Mouse (Mus musculus): ENCODE data around the gene Nsf. TPM values are rescaled to one million over a fixed set of nuclear protein-coding genes. Genes with fewer than 3 reads are reported as not detected.

The Nsf gene
- total RNA-seq, 1 experiment: 55.0 TPM

DNA sequence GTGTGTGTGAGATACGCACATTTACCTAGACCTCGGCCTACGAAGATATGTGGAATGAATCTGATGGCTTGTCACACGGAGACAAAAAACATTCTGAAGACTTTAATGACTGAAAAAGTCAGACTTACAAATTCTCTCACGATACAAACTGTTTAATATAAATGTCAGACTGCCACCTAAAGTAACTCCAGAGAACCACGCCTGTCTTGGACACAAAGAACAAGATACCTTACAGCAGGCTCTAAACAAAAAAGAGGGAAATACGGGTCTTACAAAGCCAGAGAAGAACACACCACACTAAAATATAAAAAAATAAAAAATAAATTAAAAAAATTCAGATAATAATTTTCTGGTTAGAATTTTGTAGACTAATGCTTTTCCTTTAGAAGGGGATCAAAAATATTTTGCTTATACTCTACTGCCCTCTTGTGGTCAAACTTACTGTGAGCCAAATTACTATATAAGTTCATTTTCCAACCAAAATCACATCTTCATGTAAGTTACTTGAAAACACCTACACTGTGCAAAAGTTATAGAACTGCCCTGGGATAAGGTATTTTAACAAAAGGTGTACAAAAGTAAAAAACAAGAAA lies 42.8 kb downstream of the Nsf start:
- DNase-seq (ENCODE audit: low read depth, low spot score): peak; percentile 43
- no peak overlapping the region for H3K27ac ChIP-seq (ENCODE audit: insufficient read depth, low read depth, low read length, poor library complexity, severe bottlenecking)
- H3K9me3 ChIP-seq (ENCODE audit: control insufficient read depth, insufficient read depth, low read depth, low read length): no peaks in the 10 kb centered on the region
- in situ Hi-C loops (cut with MboI; ENCODE audit: low sequenced_read_pairs in 2 of 2, unreplicated experiment in 2 of 2): loop anchor here (5.0 kb wide), 1 partner anchor 149 kb away; no protein-coding TSS in a partner anchor
- no peak for TF ChIP-seq CHD2 (IDR thresholded peaks at IDR 0.05; ENCODE audit: low read depth, low read length)
- TF ChIP-seq ZC3H11A (IDR thresholded peaks at IDR 0.05; ENCODE audit: borderline replicate concordance, low read depth, low read length): peak; percentile 77; the same call in 1 of the 2 replicates
- TF ChIP-seq MAFK (IDR thresholded peaks at IDR 0.05; ENCODE audit: insufficient read depth, low read depth, low read length): peak; percentile 20; the same call in 1 of the 2 replicates
- no peak overlapping the region for H3K9ac ChIP-seq (ENCODE audit: insufficient read depth, low read depth, low read length, poor library complexity, severe bottlenecking)
- H3K4me1 ChIP-seq (ENCODE audit: control insufficient read depth in 2 of 2, insufficient read depth in 2 of 2, low read length in 2 of 2, poor library complexity in 1 of 2): no peaks in the 10 kb centered on the region
- H3K4me3 ChIP-seq (ENCODE audit: insufficient read depth in 1 of 2, low read depth in 1 of 2, low read length in 2 of 2, poor library complexity in 1 of 2, severe bottlenecking in 1 of 2): no peak overlapping the region
- H3K36me3 ChIP-seq (ENCODE audit: control insufficient read depth, insufficient read depth, low read length, poor library complexity, severe bottlenecking): peaks cover 23% of the 10 kb centered on the region

DNA sequence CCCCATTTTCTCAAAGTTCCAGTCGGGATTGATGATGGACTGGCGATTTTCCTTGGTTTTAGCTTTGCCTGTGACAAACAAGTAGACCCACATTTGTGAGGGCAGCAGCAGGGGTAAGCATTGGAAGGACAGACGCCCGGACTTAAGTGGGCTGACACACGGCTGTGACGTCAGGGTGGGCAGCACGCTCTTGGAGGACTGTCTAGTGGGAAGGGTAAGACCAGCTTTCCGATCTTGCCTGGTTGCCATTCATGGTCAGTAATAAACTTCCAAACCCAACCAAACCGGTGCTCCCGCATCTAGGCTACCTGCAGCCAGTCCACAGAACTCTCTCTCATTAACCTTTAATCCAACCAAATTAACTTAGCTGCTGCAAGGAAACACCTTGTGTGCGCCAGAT lies 43.3 kb downstream of the Nsf start:
- TF ChIP-seq ZC3H11A (IDR thresholded peaks at IDR 0.05; ENCODE audit: borderline replicate concordance, low read depth, low read length) (no peak), CHD2 (IDR thresholded peaks at IDR 0.05; ENCODE audit: low read depth, low read length) (no peak), MAFK (IDR thresholded peaks at IDR 0.05; ENCODE audit: insufficient read depth, low read depth, low read length) (no peak), HCFC1 (IDR thresholded peaks at IDR 0.05; ENCODE audit: borderline replicate concordance, insufficient read depth, low read length) (no peak), ZNF384 (IDR thresholded peaks at IDR 0.05; ENCODE audit: low read depth, low read length) (no peak)
- H3K9ac ChIP-seq (ENCODE audit: insufficient read depth, low read depth, low read length, poor library complexity, severe bottlenecking): no peak overlapping the region
- peaks cover 23% of the 10 kb centered on the region for H3K36me3 ChIP-seq (ENCODE audit: control insufficient read depth, insufficient read depth, low read length, poor library complexity, severe bottlenecking)
- DNase-seq (ENCODE audit: low read depth, low spot score): no peak
- no peaks in the 10 kb centered on the region for H3K4me1 ChIP-seq (ENCODE audit: control insufficient read depth in 2 of 2, insufficient read depth in 2 of 2, low read length in 2 of 2, poor library complexity in 1 of 2)
- H3K27ac ChIP-seq (ENCODE audit: insufficient read depth, low read depth, low read length, poor library complexity, severe bottlenecking): no peak overlapping the region
- H3K9me3 ChIP-seq (ENCODE audit: control insufficient read depth, insufficient read depth, low read depth, low read length): no peaks in the 10 kb centered on the region
- no peak overlapping the region; a peak in 1 of 4 replicates for H3K4me3 ChIP-seq (ENCODE audit: insufficient read depth in 1 of 2, low read depth in 1 of 2, low read length in 2 of 2, poor library complexity in 1 of 2, severe bottlenecking in 1 of 2)
- in situ Hi-C loops (cut with MboI; ENCODE audit: low sequenced_read_pairs in 2 of 2, unreplicated experiment in 2 of 2): loop anchor here (5.0 kb wide), 1 partner anchor 148 kb away; no protein-coding TSS in a partner anchor

DNA sequence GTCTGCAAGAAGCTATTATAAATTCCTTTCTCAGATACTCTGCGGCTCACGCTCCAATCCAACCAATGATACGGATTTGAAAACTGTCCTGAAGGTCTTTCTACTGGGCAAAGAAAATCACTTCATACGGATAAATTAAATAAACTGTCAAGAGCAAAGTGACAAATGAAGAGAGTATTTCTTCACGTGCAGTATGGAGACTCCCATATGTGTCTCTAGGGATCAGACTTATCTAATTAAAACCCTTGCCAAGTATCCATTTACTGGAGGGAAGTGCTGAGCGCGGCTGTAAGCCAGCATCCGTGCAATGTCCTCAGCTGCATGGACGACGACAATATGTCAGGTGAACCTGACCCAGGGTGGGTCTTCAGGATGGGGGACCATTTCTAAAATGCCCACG lies 44.0 kb downstream of the Nsf start:
- no peak for TF ChIP-seq HCFC1 (IDR thresholded peaks at IDR 0.05; ENCODE audit: borderline replicate concordance, insufficient read depth, low read length)
- no peak for TF ChIP-seq MAFK (IDR thresholded peaks at IDR 0.05; ENCODE audit: insufficient read depth, low read depth, low read length)
- TF ChIP-seq ZC3H11A (IDR thresholded peaks at IDR 0.05; ENCODE audit: borderline replicate concordance, low read depth, low read length): no peak
- TF ChIP-seq CHD2 (IDR thresholded peaks at IDR 0.05; ENCODE audit: low read depth, low read length): no peak
- TF ChIP-seq ZNF384 (IDR thresholded peaks at IDR 0.05; ENCODE audit: low read depth, low read length): no peak
- Histone ChIP-seq H3K4me3 (ENCODE audit: insufficient read depth in 1 of 2, low read depth in 1 of 2, low read length in 2 of 2, poor library complexity in 1 of 2, severe bottlenecking in 1 of 2) (no peak overlapping the region), H3K4me1 (ENCODE audit: control insufficient read depth in 2 of 2, insufficient read depth in 2 of 2, low read length in 2 of 2, poor library complexity in 1 of 2) (no peaks in the 10 kb centered on the region), H3K27ac (ENCODE audit: insufficient read depth, low read depth, low read length, poor library complexity, severe bottlenecking) (no peak overlapping the region), H3K9ac (ENCODE audit: insufficient read depth, low read depth, low read length, poor library complexity, severe bottlenecking) (no peak overlapping the region), H3K36me3 (ENCODE audit: control insufficient read depth, insufficient read depth, low read length, poor library complexity, severe bottlenecking) (peaks cover 19% of the 10 kb centered on the region), H3K9me3 (ENCODE audit: control insufficient read depth, insufficient read depth, low read depth, low read length) (no peaks in the 10 kb centered on the region)
- DNase-seq (ENCODE audit: low read depth, low spot score): no peak
- in situ Hi-C loops (cut with MboI; ENCODE audit: low sequenced_read_pairs in 2 of 2, unreplicated experiment in 2 of 2): loop anchor here (5.0 kb wide), 1 partner anchor 148 kb away; no protein-coding TSS in a partner anchor

DNA sequence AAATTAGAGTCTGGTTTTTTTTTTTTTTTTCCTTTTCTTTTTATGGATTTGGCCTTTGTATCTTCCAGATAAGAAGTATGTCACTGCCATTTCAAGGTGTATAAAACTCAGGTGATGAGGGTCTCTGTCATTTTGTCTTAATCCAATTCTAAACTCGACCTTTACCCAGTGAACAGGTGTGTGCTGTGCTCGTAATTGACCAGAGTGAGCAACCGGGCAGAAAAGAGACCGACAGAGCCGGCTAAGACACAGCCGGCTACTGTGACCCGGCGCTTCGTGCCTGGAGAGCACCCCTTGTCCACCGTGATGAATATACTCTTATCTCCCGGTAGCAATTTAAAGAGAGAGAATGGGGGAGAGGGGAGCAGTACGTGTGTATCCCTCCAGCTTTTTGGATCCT lies 44.5 kb downstream of the Nsf start:
- Histone ChIP-seq H3K36me3 (ENCODE audit: control insufficient read depth, insufficient read depth, low read length, poor library complexity, severe bottlenecking) (peaks cover 18% of the 10 kb centered on the region), H3K9me3 (ENCODE audit: control insufficient read depth, insufficient read depth, low read depth, low read length) (no peaks in the 10 kb centered on the region), H3K4me1 (ENCODE audit: control insufficient read depth in 2 of 2, insufficient read depth in 2 of 2, low read length in 2 of 2, poor library complexity in 1 of 2) (no peaks in the 10 kb centered on the region), H3K4me3 (ENCODE audit: insufficient read depth in 1 of 2, low read depth in 1 of 2, low read length in 2 of 2, poor library complexity in 1 of 2, severe bottlenecking in 1 of 2) (no peak overlapping the region), H3K9ac (ENCODE audit: insufficient read depth, low read depth, low read length, poor library complexity, severe bottlenecking) (no peak overlapping the region), H3K27ac (ENCODE audit: insufficient read depth, low read depth, low read length, poor library complexity, severe bottlenecking) (no peak overlapping the region)
- in situ Hi-C loops (cut with MboI; ENCODE audit: low sequenced_read_pairs in 2 of 2, unreplicated experiment in 2 of 2): no loop called here
- no peak for TF ChIP-seq ZC3H11A (IDR thresholded peaks at IDR 0.05; ENCODE audit: borderline replicate concordance, low read depth, low read length)
- DNase-seq (ENCODE audit: low read depth, low spot score): no peak
